Mouse (Mus musculus) heart, embryonic 15.5 days (tissue): ENCODE results near the gene Chrna1. TPM values are rescaled to one million over a fixed set of nuclear protein-coding genes. Genes with fewer than 3 reads are reported as not detected.

Experiments
- ATAC-seq: fragments of 200-750 bp; cut with Nextera tagmentation; replicated peaks from 2 replicates; pipeline ENCODE4 v1.8.0; 2017; ENCODE audit warnings: low read depth, moderate TSS enrichment; ENCODE audit not compliant: insufficient number of reproducible peaks, insufficient read depth, low FRiP score
- H3K27ac ChIP-seq: fragments of 300-500 bp; sonication (generic); 2 replicates; pipeline ENCODE4 v1.5.1; 2015; ENCODE audit warnings: mild to moderate bottlenecking, inconsistent platforms
- H3K27me3 ChIP-seq: fragments of 300-500 bp; sonication (generic); 2 replicates; pipeline ENCODE4 v1.6.1; 2015; ENCODE audit warnings: inconsistent platforms
- H3K36me3 ChIP-seq: fragments of 300-500 bp; sonication (generic); 2 replicates; pipeline ENCODE4 v1.6.1; 2015; ENCODE audit warnings: mild to moderate bottlenecking, inconsistent platforms
- H3K4me1 ChIP-seq: fragments of 300-500 bp; sonication (generic); replicated peaks from 2 replicates; pipeline ENCODE4 v1.6.1; 2015; ENCODE audit warnings: inconsistent platforms
- H3K4me2 ChIP-seq: fragments of 300-500 bp; sonication (generic); 2 replicates; pipeline ENCODE4 v1.6.1; 2015; ENCODE audit warnings: inconsistent platforms, mild to moderate bottlenecking, moderate library complexity
- H3K4me3 ChIP-seq: fragments of 300-500 bp; sonication (generic); 2 replicates; pipeline ENCODE4 v1.5.1; 2015; ENCODE audit warnings: mild to moderate bottlenecking, inconsistent platforms
- H3K9ac ChIP-seq: fragments of 300-500 bp; sonication (generic); 2 replicates; pipeline ENCODE4 v1.6.1; 2015; ENCODE audit warnings: mild to moderate bottlenecking, inconsistent platforms
- H3K9me3 ChIP-seq: fragments of 300-500 bp; sonication (generic); replicated peaks from 2 replicates; pipeline ENCODE4 v1.6.1; 2016; ENCODE audit warnings: inconsistent platforms
- WGBS: fragments of 180-500 bp; shearing (Covaris S2); methylation state at CpG from one replicate; pipeline ENCODE4 v1.1.7; 2015; ENCODE audit warnings: mixed read lengths; 5-methylcytosine and 5-hydroxymethylcytosine counted together
- polyA plus RNA-seq: library from polyadenylated mRNA; unstranded; fragments of >200 nt; fragmentation: Nextera tagmentation; extraction: Ambion mirVana; gene quantifications from 2 replicates; pipeline ENCODE4 v1.2.1, GENCODE M21; 2015

Chrna1 gene
- polyA plus RNA-seq, 1 experiment from 2014 or later = 0.09 TPM

GRCm38 (mm10) chr2:73591246-73591645 is 11.1 kb upstream of the Chrna1 start:
- ATAC-seq = no peak
- H3K9ac ChIP-seq = no peak overlapping the region
- 51% methylated on average over 6 of the region's 6 CpGs for WGBS
- H3K4me2 ChIP-seq = no peak overlapping the region
- H3K4me1 ChIP-seq = peaks cover 60% of the 10 kb centered on the region
- no peaks in the 10 kb centered on the region for H3K36me3 ChIP-seq
- no peak overlapping the region for H3K4me3 ChIP-seq
- H3K27ac ChIP-seq = no peak overlapping the region
- H3K27me3 ChIP-seq = no peaks in the 10 kb centered on the region
- no peaks in the 10 kb centered on the region for H3K9me3 ChIP-seq

DNA sequence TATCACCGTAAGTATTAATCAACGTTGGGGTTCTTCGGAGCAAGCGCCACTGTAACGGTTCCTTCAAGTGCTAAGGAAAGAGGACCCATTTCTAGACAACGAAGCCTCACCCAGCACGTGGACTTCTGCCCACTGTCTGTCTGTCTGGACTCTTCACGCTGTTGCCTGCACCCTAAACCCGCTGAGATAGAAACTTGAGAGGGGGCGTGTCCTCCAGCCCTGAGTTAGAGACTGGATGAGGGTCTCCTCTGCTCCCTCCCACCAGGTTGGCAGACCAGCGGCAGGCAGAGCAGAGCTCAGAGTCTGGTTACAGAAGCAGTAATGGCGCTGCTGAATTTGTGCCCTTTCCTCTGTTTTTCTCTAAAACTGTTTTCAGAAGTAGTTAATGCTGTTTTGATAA is 10.0 kb upstream of the Chrna1 start:
- 0 out of 2 replicates have a peak, but pooled peaks have one; percentile 27 for ATAC-seq
- peaks cover 70% of the 10 kb centered on the region for H3K4me1 ChIP-seq
- H3K36me3 ChIP-seq = no peaks in the 10 kb centered on the region
- no peaks in the 10 kb centered on the region for H3K27me3 ChIP-seq
- peak overlapping the region; percentile 57 for H3K4me2 ChIP-seq
- H3K4me3 ChIP-seq = peak overlapping the region; percentile 24
- H3K9ac ChIP-seq = no peak overlapping the region; the same call in 1 of the 2 replicates
- 0 out of 2 replicates have a peak overlapping the region, but pooled peaks have one; percentile 21 for H3K27ac ChIP-seq
- H3K9me3 ChIP-seq = no peaks in the 10 kb centered on the region
- WGBS = 13% methylated on average over 12 of the region's 12 CpGs

DNA sequence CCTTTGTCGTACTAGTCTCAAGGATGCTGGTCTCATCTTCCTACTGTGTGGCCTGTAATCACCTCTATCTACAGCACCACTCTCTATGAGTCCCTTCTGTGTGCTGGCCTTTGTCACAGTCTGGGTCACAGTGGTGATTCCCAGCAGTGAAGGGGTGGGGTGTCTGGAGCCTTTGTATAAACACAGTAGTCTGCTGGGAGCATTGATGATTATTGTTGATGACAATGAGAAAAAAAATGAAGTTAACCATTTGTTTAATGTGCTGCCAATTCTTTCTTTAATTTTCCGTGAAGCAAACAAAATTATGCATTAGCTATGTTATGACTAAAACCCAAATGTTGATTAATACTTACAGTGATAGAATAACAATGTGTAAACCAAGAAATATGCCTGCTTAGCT is 8.8 kb upstream of the Chrna1 start:
- Histone ChIP-seq H3K4me1 (peaks cover 69% of the 10 kb centered on the region), H3K36me3 (no peaks in the 10 kb centered on the region), H3K27ac (no peak overlapping the region), H3K9ac (no peak overlapping the region), H3K9me3 (no peaks in the 10 kb centered on the region), H3K4me3 (no peak overlapping the region), H3K27me3 (no peaks in the 10 kb centered on the region), H3K4me2 (no peak overlapping the region)
- WGBS = 53% methylated on average over 2 of the region's 2 CpGs
- no peak for ATAC-seq

DNA sequence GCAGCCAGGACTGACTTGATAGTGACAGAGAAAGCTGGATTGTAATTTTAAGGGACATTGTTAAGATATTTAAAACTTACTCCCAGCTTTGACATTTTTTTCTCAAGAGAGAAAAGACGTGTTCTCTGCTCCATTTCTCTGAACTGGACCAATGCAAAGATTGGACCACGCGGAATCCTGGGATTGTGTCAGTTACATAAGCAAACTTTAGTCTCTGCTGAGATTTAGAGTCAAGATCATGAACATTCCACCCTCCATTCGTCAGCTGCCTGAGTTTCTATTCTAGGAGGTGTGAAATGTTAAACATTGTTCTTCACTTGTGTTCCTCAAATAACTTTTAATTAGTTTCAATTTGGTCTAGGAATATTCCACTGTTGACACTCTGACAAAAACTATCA is 7.0 kb upstream of the Chrna1 start:
- Histone ChIP-seq H3K4me2 (peak overlapping the region; percentile 10), H3K27ac (peak overlapping the region; percentile 63), H3K4me3 (no peak overlapping the region), H3K9me3 (no peaks in the 10 kb centered on the region), H3K27me3 (no peaks in the 10 kb centered on the region), H3K4me1 (peaks cover 52% of the 10 kb centered on the region), H3K9ac (no peak overlapping the region), H3K36me3 (no peaks in the 10 kb centered on the region)
- WGBS = 24% methylated on average over 4 of the region's 4 CpGs
- ATAC-seq = no peak

DNA sequence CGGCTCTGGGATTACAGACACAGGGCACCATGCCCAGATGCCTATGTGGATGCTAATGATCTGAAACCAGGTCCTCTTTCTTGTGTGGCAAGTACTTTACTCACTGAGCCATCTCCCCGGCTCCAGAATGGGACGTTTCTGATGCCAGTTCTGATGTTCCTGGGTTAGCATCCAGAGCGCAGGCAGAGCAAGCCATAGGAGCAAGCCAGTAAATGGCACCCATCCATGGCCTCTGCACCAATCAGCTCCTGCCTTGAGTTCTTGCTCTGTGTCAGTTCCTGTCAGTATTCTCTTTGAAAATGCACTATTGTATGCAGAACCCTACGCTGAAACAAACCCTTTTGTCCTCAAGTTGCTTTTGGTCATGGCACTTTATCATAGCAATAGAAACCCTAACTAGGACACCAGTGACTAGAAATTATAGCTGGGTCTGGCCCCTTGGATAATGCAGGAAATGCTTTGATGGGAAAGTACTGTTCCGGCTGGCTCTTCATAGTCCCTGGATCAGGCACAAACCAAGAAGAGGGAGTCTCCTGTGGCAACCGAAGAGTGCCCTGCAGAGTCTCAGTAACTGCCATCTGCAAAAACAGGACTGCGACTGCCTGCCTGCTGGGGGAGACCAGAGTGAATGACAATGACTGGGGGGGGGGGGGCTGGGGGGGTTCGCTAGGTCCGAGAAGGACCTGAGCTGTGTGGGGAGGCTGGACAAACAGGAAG is 6.4 kb upstream of the Chrna1 start:
- WGBS = 46% methylated on average over 10 of the region's 10 CpGs
- peak overlapping the region; percentile 10 for H3K4me2 ChIP-seq
- no peak for ATAC-seq

GRCm38 (mm10) chr2:73585347-73585831 is 5.3 kb upstream of the Chrna1 start:
- Histone ChIP-seq H3K9ac (peak overlapping the region; percentile 31; the same call in 1 of the 2 replicates), H3K27ac (peak overlapping the region; percentile 35), H3K9me3 (no peaks in the 10 kb centered on the region), H3K4me1 (peaks cover 40% of the 10 kb centered on the region), H3K27me3 (no peaks in the 10 kb centered on the region), H3K4me2 (peak overlapping the region; percentile 66), H3K4me3 (peak overlapping the region; percentile 48), H3K36me3 (no peaks in the 10 kb centered on the region)
- 15% methylated on average over 12 of the region's 12 CpGs for WGBS
- no peak for ATAC-seq

More for the DNA sequence above, 6.4 kb upstream of the Chrna1 start:
- Histone ChIP-seq H3K27ac (peak overlapping the region; percentile 63), H3K36me3 (no peaks in the 10 kb centered on the region), H3K27me3 (no peaks in the 10 kb centered on the region), H3K4me3 (no peak overlapping the region), H3K9ac (no peak overlapping the region), H3K9me3 (no peaks in the 10 kb centered on the region), H3K4me1 (peaks cover 47% of the 10 kb centered on the region)

DNA sequence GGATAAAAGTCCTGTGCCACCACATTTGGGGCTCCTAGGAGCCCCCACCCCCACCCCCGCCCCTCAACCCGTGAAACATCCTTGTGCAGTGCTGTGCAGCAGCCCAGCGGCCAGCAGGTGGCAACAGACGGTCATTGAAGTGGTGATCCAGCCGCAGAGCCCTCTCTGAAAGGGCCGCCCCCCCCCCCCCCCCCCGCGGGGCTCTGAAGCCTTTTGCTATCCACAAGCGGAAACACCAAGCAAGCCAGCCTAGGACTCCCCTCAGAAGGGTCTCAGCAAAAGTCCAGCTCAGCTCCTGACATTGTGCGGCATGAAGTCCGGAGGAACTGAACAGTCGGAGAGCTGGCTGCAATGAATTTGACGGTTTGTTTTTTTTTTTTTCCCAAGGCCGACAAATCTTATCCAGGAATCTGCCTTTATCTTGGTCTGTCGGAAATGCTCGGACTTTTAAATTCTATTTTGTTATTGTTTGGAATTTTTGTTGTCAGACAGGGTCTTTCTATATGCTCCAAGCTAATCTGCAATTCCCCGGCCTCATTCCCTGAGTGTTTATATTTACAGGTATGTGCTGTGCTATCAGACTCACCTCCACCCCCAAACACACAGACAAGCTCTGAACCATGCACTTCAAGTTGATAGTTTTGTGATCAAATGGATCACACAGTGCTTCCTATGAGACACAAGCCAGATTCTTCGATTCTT is 4.7 kb upstream of the Chrna1 start:
- H3K36me3 ChIP-seq = no peaks in the 10 kb centered on the region
- 2% methylated on average over 16 of the region's 18 CpGs for WGBS
- peak overlapping the region; percentile 66 for H3K4me2 ChIP-seq
- H3K4me3 ChIP-seq = peak overlapping the region; percentile 48
- H3K9me3 ChIP-seq = no peaks in the 10 kb centered on the region
- peaks cover 34% of the 10 kb centered on the region for H3K4me1 ChIP-seq
- peak overlapping the region; percentile 35; the same call in 1 of the 2 replicates for H3K27ac ChIP-seq
- no peaks in the 10 kb centered on the region for H3K27me3 ChIP-seq
- ATAC-seq = peak; percentile 69; the same call in 1 of the 2 replicates
- peak overlapping the region; percentile 31 for H3K9ac ChIP-seq

- Histone ChIP-seq H3K4me3 (no peak overlapping the region), H3K9me3 (no peaks in the 10 kb centered on the region), H3K27me3 (no peaks in the 10 kb centered on the region), H3K4me1 (peaks cover 11% of the 10 kb centered on the region), H3K4me2 (no peak overlapping the region), H3K27ac (no peak overlapping the region), H3K9ac (no peak overlapping the region), H3K36me3 (no peaks in the 10 kb centered on the region)
- no peak for ATAC-seq
- 86% methylated on average over 5 of the region's 5 CpGs for WGBS
Observed at GRCm38 (mm10) chr2:73580720-73581119, 582 bp upstream of the Chrna1 start.

GRCm38 (mm10) chr2:73579168-73579567 is 970 bp downstream of the Chrna1 start:
- Histone ChIP-seq H3K9me3 (no peaks in the 10 kb centered on the region), H3K27me3 (no peaks in the 10 kb centered on the region), H3K9ac (no peak overlapping the region), H3K27ac (no peak overlapping the region), H3K4me1 (no peaks in the 10 kb centered on the region), H3K4me2 (no peak overlapping the region), H3K36me3 (no peaks in the 10 kb centered on the region), H3K4me3 (no peak overlapping the region)
- 33% methylated on average over 5 of the region's 5 CpGs for WGBS
- no peak for ATAC-seq

GRCm38 (mm10) chr2:73574418-73574817 is 5.7 kb downstream of the Chrna1 start:
- no peak overlapping the region for H3K4me3 ChIP-seq
- no peak overlapping the region for H3K4me2 ChIP-seq
- no peak overlapping the region for H3K9ac ChIP-seq
- no peak overlapping the region for H3K27ac ChIP-seq
- no peaks in the 10 kb centered on the region for H3K4me1 ChIP-seq
- H3K9me3 ChIP-seq = no peaks in the 10 kb centered on the region
- H3K27me3 ChIP-seq = no peaks in the 10 kb centered on the region
- 76% methylated on average over 6 of the region's 6 CpGs for WGBS
- no peak for ATAC-seq
- H3K36me3 ChIP-seq = no peaks in the 10 kb centered on the region

GRCm38 (mm10) chr2:73573556-73573955 is 6.6 kb downstream of the Chrna1 start:
- Histone ChIP-seq H3K4me3 (no peak overlapping the region), H3K27ac (no peak overlapping the region), H3K4me1 (no peaks in the 10 kb centered on the region), H3K27me3 (no peaks in the 10 kb centered on the region), H3K9ac (no peak overlapping the region), H3K36me3 (no peaks in the 10 kb centered on the region), H3K9me3 (no peaks in the 10 kb centered on the region), H3K4me2 (no peak overlapping the region)
- ATAC-seq = no peak
- 86% methylated on average over 4 of the region's 4 CpGs for WGBS
